Mouse (Mus musculus) telencephalon, adult 2 months (tissue): ENCODE results near the gene Tas2r104.

ENCODE experiments used
- DNase-seq: peaks from one replicate; pipeline ENCODE4 v3.0.0-alpha.2; 2011; ENCODE audit warnings: low read depth, low spot score

Tas2r104 gene

GRCm38 (mm10) chr6:131685644-131686043, at the start of gene Tas2r104:
Gene Tas2r104, minus strand, starts transcription at chr6:131685744.
- no peak for DNase-seq

DNA sequence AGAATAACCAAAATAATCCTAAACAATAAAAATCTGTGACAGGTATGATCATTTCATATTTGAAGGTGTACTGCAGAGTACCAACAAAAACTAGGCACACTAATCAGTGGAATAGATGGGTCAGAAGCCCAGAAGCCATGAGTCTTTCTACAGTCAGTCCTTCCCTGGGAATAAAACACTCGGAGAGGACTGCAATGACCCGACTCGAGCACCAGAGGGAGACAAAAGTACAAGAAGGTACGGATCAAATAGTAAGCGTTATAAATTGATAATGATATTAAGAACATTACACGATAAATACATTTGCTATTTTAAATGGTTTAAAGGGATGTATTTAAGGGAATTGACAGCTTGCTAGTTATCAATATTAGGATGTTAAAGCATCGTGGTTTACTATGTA, 27.3 kb upstream of the Tas2r104 start:
- no peak for DNase-seq

GRCm38 (mm10) chr6:131689963-131690362, 4.4 kb upstream of the Tas2r104 start, which contains the start of gene Tas2r114:
Gene Tas2r114, minus strand, starts transcription at chr6:131690063.
- DNase-seq, result no peak

DNA sequence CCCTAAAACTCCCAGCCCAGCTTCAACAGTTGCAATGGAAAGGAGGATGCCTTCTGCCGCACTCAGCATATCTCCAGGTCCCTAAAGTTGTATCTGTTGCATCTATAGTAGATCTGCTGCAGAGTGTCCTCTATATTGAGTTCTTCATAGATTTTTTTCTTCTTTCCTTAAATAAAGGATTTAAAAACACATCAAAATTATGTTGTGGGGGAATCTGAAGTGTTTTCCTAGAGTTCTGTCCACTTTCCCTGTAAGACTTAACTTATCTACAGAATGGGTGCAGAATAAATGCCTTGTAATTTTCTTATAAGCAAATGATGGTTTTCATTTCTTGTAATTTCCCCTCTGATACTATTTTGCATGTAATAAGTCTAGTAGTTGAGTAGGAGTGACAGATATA, 1.9 kb upstream of the Tas2r104 start, which contains the start of gene Tas2r105:
Tas2r105 (minus strand) TSS at position 101 of the 400 bp plus-strand sequence.
- DNase-seq, result no peak

DNA sequence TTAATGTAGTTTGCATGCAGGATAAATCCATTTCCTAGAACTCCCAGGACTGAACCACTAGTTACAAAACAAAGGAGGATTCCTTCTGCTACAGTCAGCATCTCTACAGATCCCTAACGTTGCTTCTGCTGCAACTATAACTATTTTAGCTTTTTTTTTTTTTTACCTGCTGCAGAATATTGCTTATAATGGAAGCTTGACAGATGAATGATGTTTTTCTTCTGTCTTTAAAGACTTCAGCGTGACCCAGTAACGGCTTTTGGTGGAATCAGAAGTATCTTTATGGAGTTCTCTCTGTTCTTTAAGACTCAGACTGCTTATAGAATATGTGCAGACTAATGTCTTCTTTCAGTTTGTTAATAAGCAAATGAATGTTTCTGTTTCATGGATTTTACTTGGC, 6.8 kb downstream of the Tas2r104 start, which contains the start of gene Tas2r106:
Tas2r106 (minus strand) TSS at position 101 of the 400 bp plus-strand sequence.
- DNase-seq, result no peak

- no peak for DNase-seq
Measured at GRCm38 (mm10) chr6:131660049-131660448, 25.5 kb downstream of the Tas2r104 start, which contains the start of gene Tas2r107. Gene Tas2r107, minus strand, starts transcription at chr6:131660149.
